Mouse (Mus musculus): ENCODE measurements around the gene Asna1.

Asna1 gene

DNA sequence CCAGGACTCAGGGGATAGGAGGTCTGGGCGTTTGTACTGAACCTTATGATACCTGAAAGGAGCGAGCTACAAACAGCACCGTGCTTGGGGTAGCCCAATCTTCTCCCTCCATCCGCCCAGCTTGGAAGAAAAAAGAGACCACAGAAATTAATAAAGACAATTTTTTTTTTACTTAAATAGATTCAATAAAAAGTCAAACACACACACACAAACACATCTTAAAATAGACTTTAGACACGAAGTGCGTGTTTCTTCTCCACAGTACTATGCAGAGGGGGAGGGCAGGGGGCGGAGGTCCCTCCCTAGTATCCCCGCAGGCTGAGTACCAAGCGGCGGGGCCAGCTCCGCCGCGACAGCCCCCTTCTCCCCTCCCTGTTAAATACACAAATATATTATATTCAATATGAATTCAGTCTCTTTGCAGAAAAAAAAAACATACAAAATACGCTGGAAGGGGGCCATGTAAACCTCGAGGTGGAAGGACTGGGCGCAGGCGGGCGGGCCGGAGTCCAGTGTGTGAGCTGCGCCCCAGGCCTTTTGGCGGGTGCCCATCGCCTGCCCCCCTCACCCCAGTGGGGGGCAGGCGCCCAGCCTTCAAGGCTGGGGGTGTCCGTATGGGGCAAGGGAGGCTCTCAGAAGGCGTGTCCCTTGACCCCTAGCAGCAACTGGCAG is 48.2 kb downstream of the Asna1 start:
- CTCF ChIA-PET = interaction anchor here (0.5 to 10.4 kb wide), 38 partner anchors 8 to 506 kb away, joined by 3 to 250 read pairs (median 7); partner anchors contain the start of genes Hook2 (in 3 of the 4), Nacc1 (in 1 of the 4), Tnpo2 (in 1 of the 4) and Trir (in 1 of the 4)

DNA sequence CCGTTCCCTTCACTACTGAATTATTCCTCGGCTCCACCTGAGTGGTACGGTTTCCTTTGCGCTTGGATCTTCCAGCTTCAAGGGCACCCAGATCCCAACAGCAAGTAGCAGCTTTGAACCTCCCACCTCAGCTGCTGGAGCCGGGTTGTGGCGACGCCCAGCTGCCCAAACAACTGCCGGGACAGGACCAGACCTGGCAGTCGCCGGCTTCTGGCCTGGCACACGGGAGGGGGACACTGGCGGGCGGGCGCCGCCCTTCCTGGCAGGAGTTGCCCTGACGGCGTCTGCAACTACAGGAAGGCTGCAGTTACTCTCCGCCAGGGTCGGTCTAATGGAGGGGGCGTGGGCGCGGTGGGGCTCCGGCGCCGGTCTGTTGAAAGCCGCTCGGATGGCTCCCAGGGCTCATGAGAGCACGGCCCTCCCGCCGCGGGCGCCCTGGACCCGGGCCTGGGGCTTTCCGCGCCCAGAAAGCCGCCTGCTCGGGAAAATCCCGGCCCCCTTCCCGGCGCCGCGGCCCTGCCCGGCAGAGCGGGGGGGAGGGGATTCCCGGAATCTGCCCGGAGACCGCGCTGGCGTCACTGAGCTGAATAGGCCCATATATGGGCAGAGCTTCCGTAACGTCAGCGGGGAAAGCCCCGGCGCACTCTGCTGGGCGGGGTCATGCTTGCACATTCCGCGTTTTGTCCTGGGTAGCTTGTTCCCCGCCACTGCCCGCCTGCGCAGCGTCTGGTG is 48.9 kb downstream of the Asna1 start:
- CTCF ChIA-PET = interaction anchor here (0.6 to 10.4 kb wide), 52 partner anchors 9 to 506 kb away, joined by 3 to 250 read pairs (median 6); partner anchors contain the start of genes Hook2 (in 3 of the 4), Tnpo2 (in 2 of the 4), Trir (in 2 of the 4) and Dnase2a (in 1 of the 4)
- POLR2A ChIA-PET = interaction anchor here (0.5 to 30.0 kb wide), 116 partner anchors 4 to 910 kb away, joined by 3 to 992 read pairs (median 8); partner anchors contain the start of genes Hook2 (in 4 of the 4), Asna1 (in 3 of the 4), Calr (in 3 of the 4) and Dhps (in 3 of the 4)

More for the DNA sequence above, 48.2 kb downstream of the Asna1 start:
- POLR2A ChIA-PET = interaction anchor here (0.6 to 30.0 kb wide), 113 partner anchors 4 to 910 kb away, joined by 3 to 992 read pairs (median 9); partner anchors contain the start of genes Hook2 (in 4 of the 4), Asna1 (in 3 of the 4), Calr (in 3 of the 4) and Dhps (in 3 of the 4)

- ChIA-PET POLR2A (interaction anchor here (0.5 to 30.0 kb wide), 89 partner anchors 3 to 448 kb away, joined by 3 to 992 read pairs (median 10); partner anchors contain the start of genes Hook2 (in 4 of the 4), Asna1 (in 3 of the 4), Dhps (in 3 of the 4) and Tnpo2 (in 3 of the 4)), CTCF (interaction anchor here (0.6 to 10.4 kb wide), 54 partner anchors 9 to 507 kb away, joined by 3 to 250 read pairs (median 5); partner anchors contain the start of genes Hook2 (in 3 of the 4), Tnpo2 (in 2 of the 4), Dnase2a (in 1 of the 4) and Nacc1 (in 1 of the 4))
Measured at GRCm38 (mm10) chr8:84975434-84975833, 49.6 kb downstream of the Asna1 start.

DNA sequence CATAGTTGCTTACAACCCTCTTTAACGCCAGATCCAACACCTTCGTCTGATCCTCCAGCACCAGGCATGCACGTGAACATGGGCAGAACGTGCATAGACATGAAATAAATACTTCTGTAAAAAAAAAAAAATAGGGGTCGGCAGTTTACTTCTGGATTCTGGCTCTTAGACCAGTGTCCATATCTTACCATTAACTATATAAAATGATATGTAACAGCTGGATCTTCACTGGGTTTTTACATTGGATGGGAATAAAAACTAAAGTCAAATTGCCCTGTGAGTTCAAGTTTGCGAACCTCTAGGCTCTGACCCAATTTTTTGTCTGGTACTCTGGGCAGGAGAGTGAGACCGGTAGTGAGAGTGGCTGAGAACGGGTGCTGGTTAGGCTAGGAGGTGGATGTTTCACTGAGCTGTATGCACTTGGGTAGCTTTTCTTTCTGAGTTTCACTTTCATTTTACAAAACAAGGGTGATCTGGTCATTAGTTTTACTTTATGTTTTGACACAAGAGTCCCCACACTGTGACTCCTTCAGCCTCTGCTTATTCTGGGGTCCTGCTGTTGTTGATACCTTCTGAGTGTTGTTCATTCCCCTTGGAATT is 50.4 kb downstream of the Asna1 start:
- ChIA-PET POLR2A (interaction anchor here (0.5 to 30.0 kb wide), 55 partner anchors 2 to 442 kb away, joined by 3 to 992 read pairs (median 8); partner anchors contain the start of genes Hook2 (in 4 of the 4), Dhps (in 3 of the 4), Trir (in 3 of the 4) and Asna1 (in 2 of the 4)), CTCF (interaction anchor here (0.5 to 10.4 kb wide), 47 partner anchors 8 to 482 kb away, joined by 3 to 250 read pairs (median 5); partner anchors contain the start of genes Hook2 (in 3 of the 4), Tnpo2 (in 2 of the 4) and Man2b1 (in 1 of the 4))

DNA sequence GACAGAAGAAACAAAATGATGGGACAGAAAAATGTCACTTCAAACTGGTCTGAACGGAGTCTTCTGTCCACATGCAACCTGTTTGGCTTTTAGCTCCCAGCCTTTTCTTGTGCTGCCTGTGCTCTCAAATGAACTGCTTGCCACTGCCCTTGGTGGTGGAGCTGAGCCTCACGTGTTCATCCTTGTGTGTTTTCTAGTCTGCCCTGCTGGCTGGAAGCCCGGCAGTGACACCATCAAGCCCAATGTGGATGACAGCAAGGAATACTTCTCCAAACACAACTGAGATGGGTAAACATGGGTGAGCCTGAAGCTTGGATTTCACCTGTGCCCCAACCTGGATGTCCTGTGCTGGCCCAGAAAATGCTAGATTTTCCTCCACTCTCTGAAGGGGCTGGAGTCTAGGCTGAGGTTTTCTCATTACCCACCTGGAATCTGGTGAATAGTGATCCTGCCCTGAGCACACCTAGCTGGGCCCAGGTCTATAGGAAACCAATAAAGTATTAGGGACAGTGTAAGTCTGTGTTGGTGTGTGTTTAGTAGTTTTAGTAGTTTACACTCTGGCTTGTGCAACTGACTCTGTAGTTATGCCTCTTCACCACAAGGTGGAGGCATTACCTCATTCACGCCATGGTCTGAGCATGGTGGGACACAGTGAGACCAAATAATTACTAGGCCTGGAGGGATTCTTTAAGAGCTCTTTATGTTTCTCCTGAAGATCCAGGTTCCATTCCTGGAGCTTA is 51.1 kb downstream of the Asna1 start:
- ChIA-PET POLR2A (interaction anchor here (0.5 to 30.0 kb wide), 44 partner anchors 1 to 442 kb away, joined by 3 to 992 read pairs (median 10); partner anchors contain the start of genes Hook2 (in 4 of the 4), Dhps (in 3 of the 4), Trir (in 3 of the 4) and Asna1 (in 2 of the 4)), CTCF (interaction anchor here (0.5 to 10.4 kb wide), 41 partner anchors 7 to 1612 kb away, joined by 3 to 250 read pairs (median 5); partner anchors contain the start of genes Hook2 (in 3 of the 4), Tnpo2 (in 2 of the 4) and Man2b1 (in 1 of the 4))

DNA sequence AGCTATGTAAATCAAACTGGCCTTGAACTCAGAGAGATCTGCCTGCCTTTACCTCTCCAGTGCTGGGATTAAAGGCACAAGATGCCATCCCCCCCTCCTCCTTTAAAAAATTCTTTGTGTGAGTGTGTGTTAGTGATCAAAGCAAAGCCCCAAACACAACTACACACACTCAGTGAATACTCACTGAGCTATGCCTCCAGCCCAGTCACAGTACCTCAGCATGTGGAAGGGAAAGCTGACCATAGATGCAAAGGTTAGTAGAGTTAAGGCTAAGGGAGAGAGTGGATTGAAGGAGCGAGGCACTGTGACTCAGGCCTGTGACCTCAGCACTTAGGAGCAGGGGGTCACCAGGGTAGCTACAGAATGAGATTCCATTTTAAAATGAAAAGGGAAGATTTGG is 52.0 kb downstream of the Asna1 start:
- CTCF ChIA-PET = interaction anchor here in 2 of 4 experiments (0.7 to 10.4 kb wide), 7 partner anchors 15 to 484 kb away, joined by 3 to 250 read pairs (median 74); partner anchors contain the start of gene Hook2 (in 2 of the 2)
- POLR2A ChIA-PET = interaction anchor here (0.6 to 30.0 kb wide), 17 partner anchors 2 to 126 kb away, joined by 3 to 992 read pairs (median 74); partner anchors contain the start of genes Dhps (in 2 of the 4), Hook2 (in 2 of the 4), Junb (in 2 of the 4) and Tnpo2 (in 2 of the 4)

DNA sequence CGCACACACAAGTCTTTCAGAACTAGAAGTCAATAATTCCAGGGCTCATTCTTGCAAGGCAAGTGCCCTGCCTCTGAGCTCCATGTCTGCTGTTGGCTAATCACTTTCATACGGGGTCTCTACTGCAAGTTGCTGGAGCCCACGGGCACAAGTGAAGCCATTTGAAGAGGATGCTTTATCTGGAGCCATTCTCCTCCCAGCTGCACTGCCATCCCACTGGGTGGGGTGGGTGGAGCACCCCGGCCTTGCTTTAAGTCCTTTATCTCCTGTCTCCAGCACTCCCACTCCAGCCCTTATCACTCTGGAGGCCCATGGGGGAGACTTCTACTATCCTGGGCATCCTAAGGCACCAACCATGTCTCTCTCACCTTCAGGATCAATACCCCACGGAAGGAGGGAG is 54.2 kb downstream of the Asna1 start:
- POLR2A ChIA-PET = interaction anchor here in 3 of 4 experiments (0.6 to 30.0 kb wide), 17 partner anchors 10 to 840 kb away, joined by 3 to 992 read pairs (median 5); partner anchors contain the start of genes Hook2 (in 2 of the 3), Junb (in 2 of the 3), Tnpo2 (in 2 of the 3) and Calr (in 1 of the 3)
- CTCF ChIA-PET = interaction anchor here in 1 of 4 experiments (1.1 kb wide), 1 partner anchor 19 kb away, joined by 3 read pairs; the partner anchor contains the start of gene Hook2

DNA sequence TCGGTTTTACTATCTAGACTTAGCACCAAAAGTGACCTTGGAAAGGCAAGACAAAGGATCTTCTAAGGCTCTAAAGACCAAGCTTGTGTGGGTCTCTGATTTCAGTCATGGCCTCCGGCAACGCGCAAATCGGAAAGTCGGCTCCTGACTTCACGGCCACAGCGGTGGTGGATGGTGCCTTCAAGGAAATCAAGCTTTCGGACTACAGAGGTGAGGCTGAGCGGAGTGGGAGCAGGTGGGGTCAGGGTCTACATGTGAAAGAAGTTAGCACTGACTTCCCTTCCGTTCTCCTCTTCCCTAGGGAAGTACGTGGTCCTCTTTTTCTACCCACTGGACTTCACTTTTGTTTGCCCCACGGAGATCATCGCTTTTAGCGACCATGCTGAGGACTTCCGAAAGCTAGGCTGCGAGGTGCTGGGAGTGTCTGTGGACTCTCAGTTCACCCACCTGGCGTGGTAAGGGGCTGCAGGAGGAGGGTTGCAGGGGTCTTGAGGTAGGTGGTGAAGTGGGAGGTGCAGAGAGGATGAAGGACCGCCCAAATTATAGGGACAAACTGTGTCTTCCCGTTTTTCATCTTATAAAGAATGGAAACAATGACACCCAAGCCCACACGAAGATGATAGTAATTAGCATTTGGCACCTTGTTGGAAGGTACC is 54.8 kb downstream of the Asna1 start:
- CTCF ChIA-PET = interaction anchor here in 1 of 4 experiments (0.9 to 1.1 kb wide), 2 partner anchors 20 to 28 kb away, joined by 3 read pairs; partner anchors contain the start of gene Hook2
- POLR2A ChIA-PET = interaction anchor here in 3 of 4 experiments (0.6 to 30.0 kb wide), 34 partner anchors 9 to 123 kb away, joined by 3 to 992 read pairs (median 4); partner anchors contain the start of genes Junb (in 3 of the 3), Tnpo2 (in 3 of the 3), Calr (in 2 of the 3) and Dhps (in 2 of the 3)

DNA sequence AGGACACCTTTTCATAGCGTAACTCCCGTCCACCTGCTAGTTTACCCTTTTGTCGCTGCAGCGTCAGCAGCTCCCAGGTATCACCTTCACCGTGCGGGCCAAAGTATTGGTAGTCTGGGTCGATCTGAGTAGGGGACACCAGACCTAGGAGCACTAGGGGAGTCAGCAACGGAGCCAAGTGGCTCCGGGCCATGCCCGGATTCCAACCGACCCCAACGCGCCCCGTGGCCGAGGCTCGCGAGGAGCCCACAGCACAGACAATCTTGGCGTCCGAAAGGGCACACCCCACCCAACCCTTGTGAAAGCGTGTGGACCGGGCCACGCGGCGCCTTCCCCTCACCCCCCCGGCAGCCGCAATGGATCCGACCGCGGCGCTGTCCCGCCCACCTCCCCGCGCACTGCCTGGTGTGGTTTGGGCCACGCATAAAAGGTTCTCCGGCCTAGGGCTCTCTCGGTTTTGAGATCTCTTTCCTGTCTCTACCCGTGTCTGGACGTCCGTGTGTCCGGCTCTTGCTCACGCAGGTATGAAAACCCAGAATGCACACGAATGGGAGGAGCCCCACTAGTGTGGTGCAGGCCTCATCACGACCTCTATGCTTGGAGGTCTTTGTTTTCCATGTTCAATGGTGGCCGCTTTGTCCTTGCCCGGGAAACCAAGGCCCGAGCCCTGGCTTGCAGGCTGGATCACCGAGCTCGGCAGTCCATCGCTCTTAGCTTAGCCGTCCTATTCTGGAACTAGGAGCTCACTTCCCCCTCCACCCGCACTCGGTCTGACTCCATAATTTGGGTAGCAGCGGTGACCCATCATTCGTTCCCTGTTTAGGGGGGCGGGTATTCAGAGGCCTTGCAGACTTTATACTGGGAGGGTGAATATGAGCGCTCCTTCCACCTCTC is 55.6 kb downstream of the Asna1 start, which contains the start of the genes Gm49661, Prdx2 and Rnaseh2a:
Gm49661 (minus strand) TSS at position 193 of the 894 bp plus-strand sequence.
Prdx2 (plus strand) TSS at position 347 of the 894 bp plus-strand sequence.
Rnaseh2a (minus strand) TSS at position 527 of the 894 bp plus-strand sequence.
- CTCF ChIA-PET = interaction anchor here in 3 of 4 experiments (0.5 to 1.8 kb wide), 8 partner anchors 13 to 44 kb away, joined by 3 to 6 read pairs (median 3); partner anchors contain the start of gene Hook2 (in 1 of the 3)
- POLR2A ChIA-PET = interaction anchor here (0.6 to 30.0 kb wide), 48 partner anchors 10 to 331 kb away, joined by 3 to 992 read pairs (median 4); partner anchors contain the start of genes Tnpo2 (in 4 of the 4), Junb (in 3 of the 4), Calr (in 2 of the 4) and Dhps (in 2 of the 4)

DNA sequence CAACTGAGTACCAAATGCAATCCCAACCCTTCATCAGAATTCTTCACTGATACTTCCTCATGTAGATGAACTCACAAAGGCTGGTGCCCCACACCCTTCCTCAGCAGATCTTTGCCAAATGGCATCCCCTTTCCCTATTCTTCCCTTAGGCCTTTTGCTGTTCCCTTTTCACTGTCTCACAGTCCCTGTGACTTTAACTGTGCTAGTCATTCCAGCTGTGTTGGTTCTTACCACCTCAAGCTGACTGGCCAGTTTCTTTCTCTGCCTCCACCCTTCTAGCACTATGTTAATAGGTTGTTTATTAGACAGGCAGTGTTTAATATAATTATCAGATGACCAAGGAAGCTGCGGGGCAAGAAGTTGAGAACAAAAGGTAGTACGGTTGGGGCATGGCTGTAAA is 56.4 kb downstream of the Asna1 start:
- CTCF ChIA-PET = interaction anchor here (0.5 to 2.2 kb wide), 8 partner anchors 12 to 579 kb away, joined by 3 to 8 read pairs (median 4); partner anchors contain the start of gene Hook2 (in 1 of the 4)
- POLR2A ChIA-PET = interaction anchor here (0.6 to 30.0 kb wide), 37 partner anchors 11 to 332 kb away, joined by 3 to 992 read pairs (median 4); partner anchors contain the start of genes Junb (in 3 of the 4), Dhps (in 2 of the 4), Hook2 (in 2 of the 4) and Tnpo2 (in 2 of the 4)

Data from embryonic stem cell, embryonic (primary cell).